Mouse (Mus musculus) embryonic facial prominence, embryonic 11.5 days (tissue): ENCODE measurements around the gene Cplx2. TPM values are rescaled to one million over a fixed set of nuclear protein-coding genes. Genes with fewer than 3 reads are reported as not detected.
A peak's percentile ranks its signal among the peaks of the same experiment; 100 is the strongest.

Source experiments
- ATAC-seq: fragments of 200-750 bp; cut with Nextera tagmentation; replicated peaks from 2 replicates; pipeline ENCODE4 v1.8.0; 2017; ENCODE audit warnings: low read depth; ENCODE audit not compliant: insufficient number of reproducible peaks, low FRiP score, low TSS enrichment
- DNase-seq: peaks from one replicate; pipeline ENCODE4 v3.0.0-alpha.2; 2015; ENCODE audit warnings: low spot score
- H3K27ac ChIP-seq: fragments of 300-500 bp; sonication (generic); replicated peaks from 2 replicates; pipeline ENCODE4 v1.5.1; 2014; ENCODE audit warnings: mild to moderate bottlenecking, low read depth, low read length, control low read depth
- H3K27me3 ChIP-seq: fragments of 300-500 bp; sonication (generic); 2 replicates; pipeline ENCODE4 v1.6.1; 2014; ENCODE audit warnings: mild to moderate bottlenecking, low read length, moderate library complexity, mixed read lengths; ENCODE audit not compliant: control insufficient read depth, insufficient read depth
- H3K36me3 ChIP-seq: fragments of 300-500 bp; sonication (generic); replicated peaks from 2 replicates; pipeline ENCODE4 v1.6.1; 2014; ENCODE audit warnings: low read depth, mild to moderate bottlenecking, low read length, moderate library complexity, mixed read lengths; ENCODE audit not compliant: control insufficient read depth, insufficient read depth
- H3K4me1 ChIP-seq: fragments of 300-500 bp; sonication (generic); 2 replicates; pipeline ENCODE4 v1.6.1; 2014; ENCODE audit warnings: low read length, mixed read lengths; ENCODE audit not compliant: control insufficient read depth, insufficient read depth
- H3K4me2 ChIP-seq: fragments of 300-500 bp; sonication (generic); 2 replicates; pipeline ENCODE4 v1.6.1; 2014; ENCODE audit warnings: low read depth, mild to moderate bottlenecking, control low read depth, low read length, moderate library complexity
- H3K4me3 ChIP-seq: fragments of 300-500 bp; sonication (generic); 2 replicates; pipeline ENCODE4 v1.5.1; 2014; ENCODE audit warnings: low read depth, low read length, control low read depth
- H3K9ac ChIP-seq: fragments of 300-500 bp; sonication (generic); replicated peaks from 2 replicates; pipeline ENCODE4 v1.6.1; 2014; ENCODE audit warnings: mild to moderate bottlenecking, control low read depth, low read length
- H3K9me3 ChIP-seq: fragments of 300-500 bp; sonication (generic); replicated peaks from 2 replicates; pipeline ENCODE4 v1.6.1; 2016; ENCODE audit warnings: mild to moderate bottlenecking, low read length, inconsistent platforms, mixed read lengths; ENCODE audit not compliant: control insufficient read depth
- WGBS: fragments of 180-500 bp; shearing (Covaris S2); extraction: QIAGEN DNeasy Blood & Tissue Kit; methylation state at CpG from one replicate; pipeline ENCODE4 v1.1.7; 2014; 5-methylcytosine and 5-hydroxymethylcytosine counted together
- polyA plus RNA-seq: library from polyadenylated mRNA; unstranded; fragments of >200 nt; fragmentation: Nextera tagmentation; extraction: Ambion mirVana; gene quantifications from 2 replicates; pipeline ENCODE4 v1.2.1, GENCODE M21; 2014

Gene Cplx2
- polyA plus RNA-seq, 1 experiment from 2014 or later = 6.9 TPM

DNA sequence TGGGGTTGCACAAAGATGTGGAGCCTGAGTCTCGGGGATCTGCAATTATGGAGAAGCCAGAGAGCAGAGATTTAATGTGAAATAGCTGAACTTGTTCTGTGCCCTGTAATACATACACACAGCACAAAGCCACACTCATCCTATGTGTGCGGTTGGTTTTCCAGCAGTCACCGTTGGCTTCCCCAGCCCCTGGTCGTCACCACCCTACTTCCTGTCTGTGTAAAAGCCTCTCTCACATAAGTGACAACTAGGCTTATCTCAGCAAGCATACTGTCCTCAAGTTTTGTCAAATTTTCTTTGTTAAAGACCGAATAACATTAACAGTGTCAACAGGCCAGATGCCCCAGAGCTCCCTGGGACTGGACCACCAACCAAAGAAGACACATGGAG lies 30.0 kb downstream of the Cplx2 start:
- no peak overlapping the region for H3K27ac ChIP-seq
- no peaks in the 10 kb centered on the region for H3K9me3 ChIP-seq
- H3K4me1 ChIP-seq = no peaks in the 10 kb centered on the region; the same call in 1 of the 2 replicates
- no peaks in the 10 kb centered on the region for H3K36me3 ChIP-seq
- ATAC-seq (no peak), DNase-seq (no peak)
- H3K9ac ChIP-seq = no peak overlapping the region
- no peaks in the 10 kb centered on the region for H3K27me3 ChIP-seq
- WGBS = 78% methylated on average over 5 of the region's 5 CpGs
- H3K4me2 ChIP-seq = no peak overlapping the region
- no peak overlapping the region for H3K4me3 ChIP-seq

DNA sequence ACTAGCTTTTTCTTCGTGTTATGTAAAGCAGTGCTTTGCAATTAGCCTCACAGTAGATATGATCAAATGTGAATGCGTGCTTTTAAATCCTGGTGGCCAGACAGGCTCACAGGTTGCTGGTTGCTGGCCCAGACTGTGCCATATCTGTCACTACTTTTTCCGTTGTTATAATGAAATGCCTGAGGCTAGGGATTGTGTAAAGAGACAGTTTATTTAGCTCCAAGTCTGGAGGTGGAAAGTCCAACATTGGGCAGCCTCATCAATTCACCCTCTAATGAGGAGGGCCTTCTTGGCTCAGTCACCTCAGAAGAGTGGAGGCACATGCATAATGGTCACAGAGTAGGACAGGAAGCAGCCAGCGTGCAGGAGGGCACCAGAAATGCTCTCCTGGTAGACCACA lies 31.2 kb downstream of the Cplx2 start:
- ATAC-seq (no peak), DNase-seq (peak; percentile 28)
- Histone ChIP-seq H3K36me3 (no peaks in the 10 kb centered on the region), H3K27me3 (no peaks in the 10 kb centered on the region), H3K9ac (no peak overlapping the region), H3K4me2 (no peak overlapping the region), H3K27ac (no peak overlapping the region), H3K9me3 (no peaks in the 10 kb centered on the region), H3K4me3 (no peak overlapping the region), H3K4me1 (no peaks in the 10 kb centered on the region; the same call in 1 of the 2 replicates)
- WGBS = 60% methylated on average over 4 of the region's 4 CpGs

DNA sequence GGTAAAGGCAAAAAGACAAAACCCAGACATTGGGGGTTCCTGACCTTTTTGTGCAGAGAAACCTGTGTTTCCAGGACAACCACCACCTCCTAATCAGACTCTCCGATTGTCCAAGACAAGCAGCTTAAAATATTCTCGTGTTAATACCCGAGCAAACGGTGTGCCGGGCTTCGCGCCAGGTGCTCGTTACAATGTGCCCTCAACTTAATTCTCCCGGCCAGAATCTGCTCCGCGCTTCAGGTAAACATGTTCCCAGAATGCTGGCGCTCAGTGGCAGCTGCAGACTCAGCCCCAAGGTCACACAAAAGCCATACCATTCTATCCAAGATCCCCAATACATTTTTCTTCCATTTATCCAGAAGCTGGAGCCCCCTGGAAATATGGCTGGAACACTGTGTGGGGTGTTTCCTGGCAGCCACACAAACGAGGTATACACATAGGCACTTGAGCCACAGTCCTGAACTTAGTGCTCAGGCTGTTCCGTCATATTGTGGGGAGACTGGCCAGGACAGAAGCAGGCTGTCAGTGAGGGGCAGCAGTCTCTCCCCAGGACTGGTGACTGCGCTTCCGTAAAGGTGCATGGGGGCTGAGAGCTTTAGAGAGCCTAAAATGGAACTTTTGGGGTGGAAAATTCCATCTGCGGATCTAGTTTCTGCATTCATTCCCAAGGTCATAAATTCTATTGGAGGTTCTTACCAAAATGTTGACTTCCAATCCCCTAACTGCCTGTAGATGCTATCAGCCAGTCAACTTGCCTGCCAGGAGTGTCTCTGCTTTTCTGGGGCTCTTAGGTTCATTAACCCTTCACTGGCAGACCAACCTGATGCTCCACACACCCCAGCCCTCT lies 32.3 kb downstream of the Cplx2 start:
- Histone ChIP-seq H3K27ac (no peak overlapping the region), H3K27me3 (no peaks in the 10 kb centered on the region), H3K9ac (no peak overlapping the region), H3K4me1 (no peaks in the 10 kb centered on the region; the same call in 1 of the 2 replicates), H3K9me3 (no peaks in the 10 kb centered on the region), H3K4me3 (no peak overlapping the region), H3K4me2 (no peak overlapping the region), H3K36me3 (no peaks in the 10 kb centered on the region)
- 77% methylated on average over 17 of the region's 17 CpGs for WGBS
- no peak for DNase-seq
- ATAC-seq = no peak

DNA sequence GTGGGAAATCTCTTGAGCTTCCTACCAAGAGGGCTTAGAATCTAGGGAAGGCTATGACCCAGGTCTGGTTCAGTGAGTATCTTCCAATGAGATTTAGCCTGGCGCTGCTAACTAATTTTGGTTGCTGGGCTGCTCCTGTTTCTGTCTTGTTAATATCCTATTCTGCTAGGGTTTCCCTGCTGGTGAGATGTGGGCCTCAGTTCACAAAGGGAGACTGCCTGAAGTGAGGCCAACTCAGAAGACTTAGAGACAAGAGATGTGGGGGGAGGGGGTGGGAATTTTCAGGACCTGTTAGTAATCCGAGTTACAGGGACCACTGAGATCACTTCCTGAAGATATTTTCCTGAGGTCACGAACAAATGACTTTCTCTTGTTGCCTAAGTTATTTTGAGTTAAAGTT lies 33.1 kb downstream of the Cplx2 start:
- Histone ChIP-seq H3K4me1 (no peaks in the 10 kb centered on the region; the same call in 1 of the 2 replicates), H3K9me3 (no peaks in the 10 kb centered on the region), H3K4me3 (no peak overlapping the region), H3K27ac (no peak overlapping the region), H3K4me2 (no peak overlapping the region), H3K27me3 (no peaks in the 10 kb centered on the region), H3K36me3 (no peaks in the 10 kb centered on the region), H3K9ac (no peak overlapping the region)
- DNase-seq (no peak), ATAC-seq (no peak)
- 53% methylated on average over 3 of the region's 3 CpGs for WGBS

DNA sequence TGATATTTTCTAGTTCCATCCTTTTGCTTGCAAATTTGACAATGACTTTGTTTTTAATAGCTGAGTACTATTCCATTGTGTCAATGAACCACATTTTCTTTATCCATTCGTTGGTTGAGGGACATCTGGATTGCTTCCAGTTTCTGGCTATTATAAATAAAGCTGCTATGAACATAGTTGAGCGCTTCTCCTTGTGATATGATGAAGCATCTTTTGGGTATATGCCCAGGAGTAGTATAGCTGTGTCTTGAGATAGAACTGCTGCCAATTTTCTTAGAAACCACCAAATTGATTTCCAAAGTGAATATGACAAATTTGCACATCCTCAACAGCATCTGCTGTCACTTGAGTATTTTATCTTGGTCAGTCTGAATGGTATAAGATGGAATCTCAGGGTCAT lies 34.7 kb downstream of the Cplx2 start:
- Histone ChIP-seq H3K4me1 (no peaks in the 10 kb centered on the region; the same call in 1 of the 2 replicates), H3K9me3 (no peaks in the 10 kb centered on the region), H3K4me3 (no peak overlapping the region), H3K27me3 (no peaks in the 10 kb centered on the region), H3K27ac (no peak overlapping the region), H3K9ac (no peak overlapping the region), H3K4me2 (no peak overlapping the region), H3K36me3 (no peaks in the 10 kb centered on the region)
- WGBS = 79% methylated on average over 2 of the region's 2 CpGs
- ATAC-seq = no peak
- DNase-seq = no peak

DNA sequence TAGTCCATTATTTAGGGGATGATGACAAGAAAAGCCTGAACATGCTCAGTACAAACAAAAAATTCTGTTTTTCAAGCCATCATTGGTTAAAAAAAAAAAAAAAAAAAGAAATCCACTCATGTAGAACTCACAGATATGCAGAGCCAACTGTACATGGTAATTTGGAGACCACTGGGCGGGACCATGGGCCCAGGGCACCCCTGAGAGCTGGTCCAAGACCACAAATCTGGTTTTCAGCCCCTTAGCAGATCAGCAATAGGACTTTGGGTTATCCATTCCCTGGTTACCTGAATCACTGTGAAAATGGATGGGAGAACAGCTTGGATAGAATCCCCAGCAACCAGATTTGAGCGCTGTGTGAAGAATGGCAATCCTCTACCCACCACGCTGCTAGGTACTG lies 40.5 kb downstream of the Cplx2 start:
- no peak overlapping the region for H3K27ac ChIP-seq

DNA sequence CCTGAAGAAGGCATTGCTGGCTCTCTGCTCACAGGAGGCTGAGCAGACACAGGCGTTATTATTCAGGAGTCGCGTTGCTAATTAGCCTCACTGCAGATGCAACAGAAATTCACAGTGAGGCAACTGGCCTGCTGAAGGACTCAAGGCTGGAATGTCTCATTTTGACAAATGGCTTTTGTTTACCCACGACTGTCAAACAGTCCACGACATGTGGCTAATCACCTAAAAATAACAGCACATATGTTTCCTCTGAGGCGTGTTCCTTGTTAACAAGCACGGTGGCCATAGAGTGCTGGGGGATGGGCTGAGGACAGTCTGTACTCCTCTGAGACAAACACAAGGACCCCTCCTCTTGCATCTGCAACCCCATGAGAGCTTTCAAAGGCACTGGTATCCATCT lies 41.1 kb downstream of the Cplx2 start:
- ATAC-seq (no peak), DNase-seq (peak; percentile 29)
- Histone ChIP-seq H3K27me3 (no peaks in the 10 kb centered on the region), H3K4me2 (no peak overlapping the region), H3K36me3 (no peaks in the 10 kb centered on the region), H3K4me1 (no peaks in the 10 kb centered on the region), H3K9me3 (no peaks in the 10 kb centered on the region), H3K27ac (no peak overlapping the region), H3K9ac (no peak overlapping the region), H3K4me3 (no peak overlapping the region)
- WGBS = 8% methylated on average over 7 of the region's 7 CpGs

More for the DNA sequence above, 40.5 kb downstream of the Cplx2 start:
- H3K4me2 ChIP-seq = no peak overlapping the region
- H3K4me1 ChIP-seq = no peaks in the 10 kb centered on the region
- ATAC-seq (no peak), DNase-seq (no peak)
- H3K27me3 ChIP-seq = no peaks in the 10 kb centered on the region
- 90% methylated on average over 3 of the region's 3 CpGs for WGBS
- H3K9me3 ChIP-seq = no peaks in the 10 kb centered on the region
- no peak overlapping the region for H3K9ac ChIP-seq
- H3K4me3 ChIP-seq = no peak overlapping the region
- H3K36me3 ChIP-seq = no peaks in the 10 kb centered on the region

DNA sequence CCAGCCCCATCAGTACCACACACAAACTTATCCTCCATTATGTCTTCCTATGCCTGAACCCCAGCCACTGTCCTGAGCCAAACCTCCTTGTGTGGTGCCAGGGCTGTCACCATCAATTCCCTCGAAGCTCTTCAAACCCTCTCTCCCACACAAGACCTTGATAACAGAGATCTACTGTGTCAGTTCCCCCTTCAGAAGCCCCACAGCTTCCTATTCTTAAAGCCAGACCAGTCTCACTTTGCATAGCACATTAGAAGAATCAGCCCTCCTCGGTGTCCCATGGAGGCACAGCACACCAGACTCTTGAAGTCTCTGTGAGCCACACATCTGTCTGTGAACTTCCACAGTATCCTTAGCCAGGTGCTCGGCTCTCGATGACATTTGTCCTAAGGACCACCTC lies 41.6 kb downstream of the Cplx2 start:
- no peak for ATAC-seq
- H3K4me1 ChIP-seq = no peaks in the 10 kb centered on the region
- H3K27ac ChIP-seq = no peak overlapping the region
- H3K27me3 ChIP-seq = no peaks in the 10 kb centered on the region
- H3K9ac ChIP-seq = no peak overlapping the region
- WGBS = 76% methylated on average over 4 of the region's 4 CpGs
- no peaks in the 10 kb centered on the region for H3K36me3 ChIP-seq
- H3K9me3 ChIP-seq = no peaks in the 10 kb centered on the region
- no peak for DNase-seq
- H3K4me2 ChIP-seq = no peak overlapping the region
- H3K4me3 ChIP-seq = no peak overlapping the region
